Mouse (Mus musculus): Measurements from ENCODE around the gene Gm10073.
"Not testable (repeated sequence)": the region's sequence is repeated elsewhere in the genome, so short reads cannot be mapped to it uniquely, and the experiment has no call there.

The Gm10073 gene

GRCm38 (mm10) chr8:106599265-106599979, 26.2 kb upstream of the Gm10073 start:
- in situ Hi-C loops (cut with MboI), result no loop called here

- in situ Hi-C loops (cut with MboI), result no loop called here
Measured at GRCm38 (mm10) chr8:106597067-106597466, 23.8 kb upstream of the Gm10073 start.

GRCm38 (mm10) chr8:106595623-106596022, 22.4 kb upstream of the Gm10073 start:
- in situ Hi-C loops (cut with MboI), result not testable (repeated sequence)

- in situ Hi-C loops (cut with MboI), result no loop called here
Measured at GRCm38 (mm10) chr8:106592458-106592857, 19.2 kb upstream of the Gm10073 start.

- in situ Hi-C loops (cut with MboI), result no loop called here
Measured at GRCm38 (mm10) chr8:106588443-106589431, 15.5 kb upstream of the Gm10073 start.

GRCm38 (mm10) chr8:106586896-106587295, 13.6 kb upstream of the Gm10073 start:
- in situ Hi-C loops (cut with MboI), result no loop called here

GRCm38 (mm10) chr8:106585671-106586037, 12.4 kb upstream of the Gm10073 start:
- in situ Hi-C loops (cut with MboI), result no loop called here

GRCm38 (mm10) chr8:106584942-106585670, 11.8 kb upstream of the Gm10073 start:
- in situ Hi-C loops (cut with MboI), result no loop called here

GRCm38 (mm10) chr8:106581344-106582088, 8.3 kb upstream of the Gm10073 start:
- in situ Hi-C loops (cut with MboI), result no loop called here

GRCm38 (mm10) chr8:106579510-106579909, 6.2 kb upstream of the Gm10073 start:
- in situ Hi-C loops (cut with MboI), result no loop called here

GRCm38 (mm10) chr8:106576849-106577555, 3.7 kb upstream of the Gm10073 start:
- in situ Hi-C loops (cut with MboI), result no loop called here

- in situ Hi-C loops (cut with MboI), result no loop called here
Measured at GRCm38 (mm10) chr8:106574283-106574682, 1.0 kb upstream of the Gm10073 start.

GRCm38 (mm10) chr8:106572175-106572574, 1.1 kb downstream of the Gm10073 start:
- in situ Hi-C loops (cut with MboI), result not testable (repeated sequence)

GRCm38 (mm10) chr8:106571551-106572172, 1.6 kb downstream of the Gm10073 start:
- in situ Hi-C loops (cut with MboI), result no loop called here

- in situ Hi-C loops (cut with MboI), result no loop called here
Measured at GRCm38 (mm10) chr8:106570386-106570785, 2.9 kb downstream of the Gm10073 start.

GRCm38 (mm10) chr8:106569006-106569405, 4.3 kb downstream of the Gm10073 start:
- in situ Hi-C loops (cut with MboI), result no loop called here

GRCm38 (mm10) chr8:106563691-106564182, 9.5 kb downstream of the Gm10073 start:
- in situ Hi-C loops (cut with MboI), result no loop called here

- in situ Hi-C loops (cut with MboI), result no loop called here
Measured at GRCm38 (mm10) chr8:106561097-106561865, 12.0 kb downstream of the Gm10073 start.

GRCm38 (mm10) chr8:106559844-106560243, 13.4 kb downstream of the Gm10073 start:
- in situ Hi-C loops (cut with MboI), result no loop called here

Measured in mature B cell (primary cell).